Mouse (Mus musculus) ES-Bruce4 (cell line): ENCODE measurements at regions not wholly inside any gene's neighbourhood (a gene's known extent, or its start where the extent isn't known, plus 50 kb on each side); places are given as distances from the start of the nearest gene placed in this dataset.

ENCODE experiments used
- CTCF ChIP-seq: IDR thresholded peaks from one replicate; pipeline ENCODE4 v1.8.1; 2011; ENCODE audit warnings: low read depth, low read length
- EP300 ChIP-seq: IDR thresholded peaks from 2 replicates; pipeline ENCODE4 v1.6.1; 2011; ENCODE audit warnings: low read depth, low read length; ENCODE audit not compliant: insufficient read depth
- POLR2A ChIP-seq: IDR thresholded peaks from one replicate; pipeline ENCODE4 v1.8.1; 2011; ENCODE audit warnings: low read length; ENCODE audit not compliant: insufficient read depth

- TF ChIP-seq CTCF = no peak
- TF ChIP-seq POLR2A = no peak
- no peak for TF ChIP-seq EP300
Observed at GRCm38 (mm10) chr11:24613529-24613928, 535.7 kb downstream of the Bcl11a start.
